Mouse (Mus musculus) liver, embryonic 11.5 days (tissue): ENCODE data around the gene Aurkaip1. TPM values are rescaled to one million over a fixed set of nuclear protein-coding genes. Genes with fewer than 3 reads are reported as not detected.

Source experiments
- ATAC-seq: fragments of 200-750 bp; cut with Nextera tagmentation; replicated peaks from 2 replicates; pipeline ENCODE4 v1.8.0; 2017; ENCODE audit warnings: moderate number of reproducible peaks, mild to moderate bottlenecking, moderate TSS enrichment, moderate library complexity; ENCODE audit not compliant: low FRiP score
- DNase-seq: peaks from one replicate; pipeline ENCODE4 v3.0.0-alpha.2; 2017; ENCODE audit warnings: low spot score
- H3K27ac ChIP-seq: fragments of 300-500 bp; sonication (generic); 2 replicates; pipeline ENCODE4 v1.5.1; 2014; ENCODE audit warnings: mild to moderate bottlenecking, low read depth, low read length, control low read depth
- H3K27me3 ChIP-seq: fragments of 300-500 bp; sonication (generic); replicated peaks from 2 replicates; pipeline ENCODE4 v1.6.1; 2014; ENCODE audit warnings: low read length, mixed read lengths; ENCODE audit not compliant: control insufficient read depth, insufficient read depth
- H3K36me3 ChIP-seq: fragments of 300-500 bp; sonication (generic); 2 replicates; pipeline ENCODE4 v1.6.1; 2014; ENCODE audit warnings: mild to moderate bottlenecking, low read length, moderate library complexity, mixed read lengths; ENCODE audit not compliant: control insufficient read depth, insufficient read depth
- H3K4me1 ChIP-seq: fragments of 300-500 bp; sonication (generic); replicated peaks from 2 replicates; pipeline ENCODE4 v1.6.1; 2014; ENCODE audit warnings: low read length, mixed read lengths; ENCODE audit not compliant: control insufficient read depth, insufficient read depth
- H3K4me2 ChIP-seq: fragments of 300-500 bp; sonication (generic); 2 replicates; pipeline ENCODE4 v1.6.1; 2014; ENCODE audit warnings: mild to moderate bottlenecking, control low read depth, moderate library complexity
- H3K4me3 ChIP-seq: fragments of 300-500 bp; sonication (generic); 2 replicates; pipeline ENCODE4 v1.5.1; 2014; ENCODE audit warnings: low read depth, low read length, control low read depth
- H3K9ac ChIP-seq: fragments of 300-500 bp; sonication (generic); 2 replicates; pipeline ENCODE4 v1.6.1; 2014; ENCODE audit warnings: low read depth, low read length, control low read depth
- H3K9me3 ChIP-seq: fragments of 300-500 bp; sonication (generic); 2 replicates; pipeline ENCODE4 v1.6.1; 2016; ENCODE audit warnings: low read length, inconsistent platforms, mixed read lengths; ENCODE audit not compliant: control insufficient read depth
- WGBS: fragments of 180-500 bp; shearing (Covaris S2); extraction: QIAGEN DNeasy Blood & Tissue Kit; methylation state at CpG from one replicate; pipeline ENCODE4 v1.1.7; 2014; 5-methylcytosine and 5-hydroxymethylcytosine counted together
- polyA plus RNA-seq: library from polyadenylated mRNA; unstranded; fragments of >200 nt; fragmentation: Nextera tagmentation; extraction: Ambion mirVana; gene quantifications from 2 replicates; pipeline ENCODE4 v1.2.1, GENCODE M21; 2014

The Aurkaip1 gene
- polyA plus RNA-seq, 1 experiment from 2014 or later = 212 TPM

DNA sequence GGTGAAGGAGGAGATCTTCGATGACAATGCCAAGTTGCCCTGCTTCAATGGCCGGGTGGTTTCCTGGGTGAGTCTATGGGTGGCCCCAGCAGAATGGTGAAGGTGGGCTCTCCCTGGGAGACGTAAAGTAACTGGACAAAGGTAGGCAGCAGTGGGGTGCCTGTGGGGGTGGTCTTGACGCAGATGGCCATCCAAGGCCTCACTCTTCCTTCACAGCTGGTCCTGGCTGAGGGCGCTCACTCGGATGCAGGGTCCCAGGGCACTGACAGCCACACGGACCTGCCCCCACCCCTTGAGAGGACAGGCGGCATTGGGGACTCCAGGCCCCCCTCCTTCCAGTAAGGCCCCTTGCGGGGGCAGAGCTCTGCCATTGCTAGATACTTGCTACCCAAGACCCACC lies 22.3 kb downstream of the Aurkaip1 start:
- peaks cover 22% of the 10 kb centered on the region for H3K4me1 ChIP-seq
- H3K4me2 ChIP-seq = no peak overlapping the region
- DNase-seq (no peak), ATAC-seq (no peak)
- no peak overlapping the region for H3K27ac ChIP-seq
- 90% methylated on average over 9 of the region's 9 CpGs for WGBS
- H3K27me3 ChIP-seq = no peaks in the 10 kb centered on the region
- no peak overlapping the region for H3K4me3 ChIP-seq
- H3K9ac ChIP-seq = no peak overlapping the region
- no peaks in the 10 kb centered on the region for H3K9me3 ChIP-seq
- peaks cover 24% of the 10 kb centered on the region; the same call in 1 of the 2 replicates for H3K36me3 ChIP-seq

DNA sequence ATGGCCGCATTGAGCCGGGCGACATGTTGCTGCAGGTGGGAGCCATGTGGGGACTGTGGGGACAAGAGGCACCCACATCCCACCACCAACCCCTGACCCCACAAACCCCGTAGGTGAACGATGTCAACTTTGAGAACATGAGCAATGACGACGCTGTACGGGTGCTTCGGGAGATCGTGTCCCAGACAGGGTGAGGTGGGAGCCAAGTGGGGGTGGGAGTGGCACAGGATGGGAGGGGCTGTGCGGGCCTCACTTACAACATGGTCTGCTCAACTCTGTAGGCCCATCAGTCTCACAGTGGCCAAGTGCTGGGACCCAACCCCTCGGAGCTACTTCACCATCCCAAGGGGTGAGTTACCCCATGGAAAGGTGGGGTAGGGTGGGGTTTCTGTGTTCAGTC lies 23.9 kb downstream of the Aurkaip1 start:
- Histone ChIP-seq H3K4me1 (peaks cover 8% of the 10 kb centered on the region), H3K36me3 (peaks cover 29% of the 10 kb centered on the region; the same call in 1 of the 2 replicates), H3K4me3 (no peak overlapping the region), H3K27ac (no peak overlapping the region), H3K27me3 (no peaks in the 10 kb centered on the region), H3K9me3 (no peaks in the 10 kb centered on the region), H3K9ac (no peak overlapping the region), H3K4me2 (no peak overlapping the region)
- WGBS = 94% methylated on average over 12 of the region's 12 CpGs
- ATAC-seq (no peak), DNase-seq (no peak)

DNA sequence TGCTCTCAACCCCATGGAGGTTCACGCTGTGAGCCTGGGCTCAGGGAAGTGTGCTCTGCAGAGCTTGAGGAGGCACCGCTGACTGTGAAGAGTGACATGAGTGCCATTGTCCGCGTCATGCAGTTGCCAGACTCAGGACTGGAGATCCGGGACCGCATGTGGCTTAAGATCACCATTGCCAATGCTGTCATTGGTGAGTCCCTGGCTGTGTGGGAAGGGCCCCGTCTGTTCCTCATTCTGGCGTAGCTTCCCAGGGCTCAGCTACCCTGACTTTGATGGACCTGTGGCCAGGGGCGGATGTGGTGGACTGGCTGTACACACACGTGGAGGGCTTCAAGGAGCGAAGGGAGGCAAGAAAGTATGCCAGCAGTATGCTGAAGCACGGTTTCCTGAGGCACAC lies 25.0 kb downstream of the Aurkaip1 start:
- Histone ChIP-seq H3K4me2 (no peak overlapping the region), H3K36me3 (peaks cover 32% of the 10 kb centered on the region; the same call in 1 of the 2 replicates), H3K4me1 (peaks cover 8% of the 10 kb centered on the region), H3K27ac (no peak overlapping the region; the same call in 1 of the 2 replicates), H3K9ac (no peak overlapping the region), H3K9me3 (no peaks in the 10 kb centered on the region), H3K4me3 (no peak overlapping the region), H3K27me3 (no peaks in the 10 kb centered on the region)
- 86% methylated on average over 12 of the region's 12 CpGs for WGBS
- ATAC-seq (no peak), DNase-seq (no peak)

DNA sequence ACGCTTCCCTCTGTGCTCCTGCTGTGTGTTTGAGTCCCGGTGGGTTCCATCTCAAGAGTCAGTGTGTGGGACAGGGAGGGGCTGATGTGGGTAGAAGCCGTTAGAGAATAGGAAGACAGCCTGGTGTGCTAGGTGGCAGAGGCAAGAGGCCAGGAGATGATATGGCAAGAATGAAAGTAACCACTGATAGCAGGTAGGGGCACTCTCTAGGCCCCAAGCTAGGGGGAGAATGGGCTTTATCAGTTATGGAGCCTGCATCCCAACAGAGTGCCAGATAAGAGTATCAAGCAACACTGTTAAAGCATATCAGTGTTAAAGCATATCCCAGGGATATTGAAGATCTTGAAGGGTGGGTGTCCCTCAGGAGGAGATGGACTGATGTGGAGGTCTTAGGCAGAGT lies 25.8 kb downstream of the Aurkaip1 start:
- Histone ChIP-seq H3K4me1 (peaks cover 8% of the 10 kb centered on the region), H3K9me3 (no peaks in the 10 kb centered on the region), H3K4me2 (no peak overlapping the region), H3K27ac (no peak overlapping the region), H3K4me3 (no peak overlapping the region), H3K27me3 (no peaks in the 10 kb centered on the region), H3K9ac (no peak overlapping the region), H3K36me3 (peaks cover 32% of the 10 kb centered on the region; the same call in 1 of the 2 replicates)
- WGBS = 62% methylated on average over 3 of the region's 3 CpGs
- ATAC-seq = peak; percentile 42
- DNase-seq = no peak

DNA sequence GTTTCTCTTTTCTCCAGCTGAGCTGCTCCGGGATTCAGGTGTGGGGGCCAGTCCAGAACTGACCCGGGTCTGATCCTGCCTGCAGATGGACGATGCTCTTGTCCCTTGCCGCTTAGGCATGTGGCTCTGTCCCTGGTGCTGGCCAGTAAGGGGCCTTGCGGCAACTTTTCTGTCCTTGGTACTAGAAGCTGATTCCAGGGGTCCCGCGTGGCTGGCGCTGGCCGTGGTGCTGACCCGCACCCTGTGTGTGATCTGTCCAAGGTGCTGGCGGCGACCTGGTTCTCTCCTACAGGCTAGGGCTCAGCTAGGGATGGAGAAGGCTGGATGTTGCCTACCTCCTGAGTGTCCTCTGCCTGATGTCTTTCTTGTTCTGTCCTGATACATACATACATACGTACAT lies 28.2 kb downstream of the Aurkaip1 start:
- H3K27me3 ChIP-seq = no peaks in the 10 kb centered on the region
- H3K4me2 ChIP-seq = no peak overlapping the region
- H3K4me3 ChIP-seq = no peak overlapping the region
- peaks cover 25% of the 10 kb centered on the region; the same call in 1 of the 2 replicates for H3K36me3 ChIP-seq
- ATAC-seq = peak; percentile 52
- no peak overlapping the region for H3K9ac ChIP-seq
- WGBS = 31% methylated on average over 13 of the region's 13 CpGs
- peaks cover 8% of the 10 kb centered on the region for H3K4me1 ChIP-seq
- no peak overlapping the region for H3K27ac ChIP-seq
- H3K9me3 ChIP-seq = no peaks in the 10 kb centered on the region
- peak; percentile 85 for DNase-seq

DNA sequence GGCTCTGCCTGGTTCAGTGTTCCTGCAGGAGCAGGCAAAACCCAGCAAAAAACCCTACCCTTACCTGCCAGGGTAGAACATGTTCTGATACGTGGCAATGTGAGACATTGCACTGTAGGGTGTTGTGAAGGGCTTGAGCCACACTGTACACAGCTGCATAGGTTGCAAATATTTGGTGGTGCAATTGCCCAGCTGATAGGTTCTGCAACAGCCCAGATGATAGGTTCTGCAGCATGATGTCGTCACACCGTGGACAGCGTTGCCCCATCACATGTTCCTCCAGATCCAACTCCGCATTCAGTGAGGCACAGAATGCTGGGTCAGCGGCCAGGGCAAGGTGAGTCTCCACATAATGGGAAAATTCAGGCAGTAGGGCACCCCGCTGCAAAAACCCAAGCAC lies 30.7 kb downstream of the Aurkaip1 start:
- no peak overlapping the region for H3K4me2 ChIP-seq
- H3K36me3 ChIP-seq = peaks cover 24% of the 10 kb centered on the region; the same call in 1 of the 2 replicates
- no peak overlapping the region for H3K27ac ChIP-seq
- no peaks in the 10 kb centered on the region for H3K9me3 ChIP-seq
- ATAC-seq = no peak
- H3K4me3 ChIP-seq = no peak overlapping the region
- no peak overlapping the region for H3K9ac ChIP-seq
- no peaks in the 10 kb centered on the region for H3K27me3 ChIP-seq
- 86% methylated on average over 7 of the region's 7 CpGs for WGBS
- H3K4me1 ChIP-seq = no peaks in the 10 kb centered on the region
- no peak for DNase-seq

DNA sequence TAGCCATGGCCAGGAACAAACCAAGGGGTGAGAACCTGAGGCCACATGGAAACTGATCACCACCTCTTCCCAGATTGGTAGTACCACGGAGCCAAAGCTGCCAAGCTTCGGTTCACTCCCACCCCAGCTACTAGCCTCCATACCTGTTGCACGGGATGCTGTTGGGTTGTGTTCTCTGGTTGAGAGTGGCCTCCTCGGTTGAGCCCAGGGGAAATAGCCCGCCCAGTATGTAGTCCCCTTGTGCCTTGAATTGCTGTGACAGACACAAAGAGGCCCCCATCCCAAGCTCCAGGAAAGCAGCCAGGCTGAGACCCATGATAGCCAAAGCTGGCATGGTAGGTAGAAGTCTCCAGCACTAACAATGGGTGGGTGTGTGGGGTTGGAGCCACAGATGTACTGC lies 31.9 kb downstream of the Aurkaip1 start, which contains the start of gene Tas1r3:
Gene Tas1r3 (minus strand): TSS at position 362 of the 400 bp plus-strand sequence.
- ATAC-seq = no peak
- H3K4me3 ChIP-seq = no peak within 1 kb of the TSS
- DNase-seq = no peak
- whole genome bisulfite sequencing = 79% methylated on average over 5 of the region's 5 CpGs
- no peak within 1 kb of the TSS for H3K4me2 ChIP-seq
- no peaks in the 10 kb centered on the region for H3K9me3 ChIP-seq
- no peaks in the 10 kb centered on the region for H3K27me3 ChIP-seq
- no peak within 1 kb of the TSS for H3K9ac ChIP-seq
- no peak within 1 kb of the TSS for H3K27ac ChIP-seq
- peaks cover 1% of the 10 kb centered on the region; the same call in 1 of the 2 replicates for H3K4me1 ChIP-seq
- peaks cover 19% of the 10 kb centered on the region; the same call in 1 of the 2 replicates for H3K36me3 ChIP-seq

DNA sequence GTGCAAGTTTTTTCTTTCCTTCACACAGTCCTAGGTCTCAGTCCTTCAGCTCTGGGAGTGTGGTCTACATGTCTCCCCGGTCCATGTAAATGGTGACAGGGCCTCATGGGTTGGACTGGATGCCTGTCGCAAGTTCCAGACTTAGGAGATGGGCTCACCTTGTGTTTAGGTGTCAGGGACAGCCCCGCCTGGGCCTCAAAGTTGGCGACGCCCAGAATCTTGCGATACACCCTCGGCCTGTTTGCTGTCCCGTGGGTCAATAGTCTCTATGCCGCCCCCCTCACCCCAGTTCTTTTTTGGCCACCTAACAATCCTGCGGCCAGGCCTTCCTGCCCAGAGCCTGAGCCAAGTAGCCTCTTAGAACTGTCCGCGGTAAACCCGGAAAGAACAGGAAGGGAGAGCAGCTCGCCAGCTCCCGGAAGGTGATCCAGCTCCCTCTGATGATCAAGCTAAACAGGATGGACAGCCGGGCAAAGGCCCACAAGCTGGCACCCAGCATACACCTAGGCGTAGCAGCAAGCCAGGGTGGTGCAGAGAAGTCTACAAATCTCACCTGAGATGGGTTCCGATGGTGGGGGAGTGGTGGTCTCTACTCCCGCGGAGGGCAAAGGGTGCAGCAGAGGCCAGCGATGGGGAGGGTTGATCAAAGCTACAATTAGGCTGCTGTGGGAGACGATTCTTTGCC lies 37.7 kb downstream of the Aurkaip1 start:
- Histone ChIP-seq H3K4me3 (peak overlapping the region; percentile 81), H3K36me3 (peaks cover 19% of the 10 kb centered on the region), H3K9me3 (no peaks in the 10 kb centered on the region), H3K4me2 (peak overlapping the region; percentile 91), H3K27ac (no peak overlapping the region), H3K4me1 (peaks cover 13% of the 10 kb centered on the region), H3K27me3 (no peaks in the 10 kb centered on the region), H3K9ac (peak overlapping the region; percentile 71)
- peak; percentile 24 for ATAC-seq
- DNase-seq = no peak
- WGBS = 10% methylated on average over 22 of the region's 22 CpGs
